Mouse (Mus musculus) cerebellum, adult 2 months (tissue): ENCODE measurements around the gene Cnot4. TPM values are rescaled to one million over a fixed set of nuclear protein-coding genes. Genes with fewer than 3 reads are reported as not detected.
"Not testable (repeated sequence)": the region's sequence is repeated elsewhere in the genome, so short reads cannot be mapped to it uniquely, and the experiment has no call there.

ENCODE experiments used
- DNase-seq, 2 experiments: peaks; one replicate each; pipeline ENCODE4 v3.0.0; 2021
- H3K27ac ChIP-seq: fragments of 200-500 bp; 2 replicates; pipeline ENCODE4 v1.5.1; 2012; ENCODE audit warnings: low read length, control low read depth, inconsistent platforms; ENCODE audit not compliant: insufficient read depth
- H3K27me3 ChIP-seq: fragments of 200-500 bp; 2 replicates; pipeline ENCODE4 v1.6.1; 2012; ENCODE audit warnings: inconsistent platforms, mild to moderate bottlenecking, low read length, moderate library complexity; ENCODE audit not compliant: control insufficient read depth, insufficient read depth
- H3K4me1 ChIP-seq: fragments of 200-500 bp; 2 replicates; pipeline ENCODE4 v1.6.1; 2011; ENCODE audit warnings: low read length; ENCODE audit not compliant: control insufficient read depth, insufficient read depth
- H3K4me3 ChIP-seq: fragments of 200-500 bp; replicated peaks from 2 replicates; pipeline ENCODE3; 2011; ENCODE audit warnings: mild to moderate bottlenecking, low read depth, low read length, control low read depth; ENCODE audit not compliant: insufficient read depth
- CTCF ChIP-seq: fragments of 200-500 bp; IDR thresholded peaks from 2 replicates; pipeline ENCODE4 v1.5.1; 2011; ENCODE audit warnings: low read depth, mild to moderate bottlenecking, control low read depth, low read length, moderate library complexity, borderline replicate concordance; ENCODE audit not compliant: insufficient read depth
- POLR2A ChIP-seq: fragments of 200-500 bp; IDR thresholded peaks from 2 replicates; pipeline ENCODE4 v1.6.1; 2011; ENCODE audit warnings: low read length, control low read depth, borderline replicate concordance; ENCODE audit not compliant: insufficient read depth
- WGBS: fragments of 180-500 bp; shearing (Covaris S2); methylation state at CpG from one replicate; pipeline ENCODE4 v1.1.7; 2018; 5-methylcytosine and 5-hydroxymethylcytosine counted together
- polyA plus RNA-seq: library from polyadenylated mRNA; depleted of rRNA; stranded (reverse); fragments of >200 nt; gene quantifications from 2 replicates; pipeline ENCODE4 v1.2.3, GENCODE M21; 2012; rRNA removed

The Cnot4 gene
- polyA plus RNA-seq, result 24.2 and 26.1 TPM in 2 replicates

DNA sequence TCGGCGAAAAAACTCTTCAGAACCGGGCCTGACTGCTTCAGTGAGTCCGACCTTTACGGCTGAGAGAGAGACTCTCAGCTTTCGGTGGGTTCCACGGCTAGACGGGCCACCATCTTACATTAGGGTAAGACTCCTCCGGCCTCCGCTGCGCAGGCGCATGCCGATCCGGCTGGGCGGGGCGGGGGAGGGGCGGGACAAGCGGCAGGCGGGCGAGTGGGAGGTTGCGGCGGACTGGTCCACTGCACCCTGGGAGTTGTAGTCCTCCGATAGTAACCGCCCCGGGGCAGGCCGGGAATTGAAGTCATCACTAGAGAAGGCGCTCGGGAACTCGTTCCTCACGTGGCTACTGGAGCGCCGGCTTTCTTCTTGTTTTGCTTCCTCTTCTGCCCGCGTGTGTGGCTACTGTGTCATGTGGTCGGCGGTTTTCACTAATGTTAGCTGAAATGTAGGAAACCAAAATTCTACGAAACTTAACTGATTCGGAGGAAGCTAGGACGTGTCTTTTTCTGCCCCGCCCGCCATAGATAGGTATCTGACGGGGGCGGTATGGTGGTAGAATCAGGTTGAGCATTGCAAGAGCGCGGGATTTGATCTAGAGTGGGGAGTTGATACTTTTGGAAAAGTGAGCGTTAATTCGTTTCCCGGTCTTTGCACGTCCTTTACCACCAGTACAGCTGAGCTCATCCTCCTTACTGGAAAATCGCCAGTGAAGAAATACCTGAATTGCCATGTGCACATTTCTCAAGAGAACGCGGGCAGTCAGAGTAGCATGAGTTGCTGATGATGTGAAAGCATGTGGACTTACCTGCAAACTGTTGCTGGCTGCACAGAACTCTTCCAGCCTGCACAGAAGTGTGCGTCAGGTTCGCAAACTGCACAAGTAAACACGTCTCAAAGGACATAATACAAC is at the start of gene Cnot4:
Cnot4 (minus strand) TSS at position 146 of the 910 bp plus-strand sequence.
- no peaks in the 10 kb centered on the region for H3K27me3 ChIP-seq
- peak within 1 kb of the TSS; percentile 100 for H3K4me3 ChIP-seq
- H3K4me1 ChIP-seq, result no peaks in the 10 kb centered on the region; the same call in 1 of the 2 replicates
- TF ChIP-seq POLR2A, result peak; percentile 87; the same call in 1 of the 2 replicates
- TF ChIP-seq CTCF, result no peak
- H3K27ac ChIP-seq, result peak within 1 kb of the TSS; percentile 69
- WGBS, result under 1% methylated on average over 55 of the region's 55 CpGs
- peak; percentile 99 for DNase-seq

DNA sequence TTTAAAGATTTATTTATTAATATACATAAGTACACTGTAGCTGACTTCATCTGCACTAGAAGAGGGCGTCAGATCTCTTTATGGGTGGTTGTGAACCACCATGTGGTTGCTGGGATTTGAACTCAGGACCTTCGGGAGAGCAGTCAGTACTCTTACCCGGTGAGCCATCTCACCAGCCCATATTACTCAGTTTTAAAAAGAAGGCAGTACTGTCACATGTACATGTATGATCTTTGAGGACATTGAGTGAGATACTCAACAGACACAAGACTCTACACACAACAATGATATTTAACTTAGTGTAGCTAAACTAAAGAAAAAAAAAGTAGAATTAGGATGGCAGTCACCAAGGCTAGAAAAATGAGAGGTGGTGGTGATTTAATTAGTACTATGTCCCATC is 45.8 kb upstream of the Cnot4 start:
- WGBS, result 97% methylated on average over 3 of the region's 3 CpGs
- not testable (repeated sequence) for H3K4me1 ChIP-seq, H3K27ac ChIP-seq

DNA sequence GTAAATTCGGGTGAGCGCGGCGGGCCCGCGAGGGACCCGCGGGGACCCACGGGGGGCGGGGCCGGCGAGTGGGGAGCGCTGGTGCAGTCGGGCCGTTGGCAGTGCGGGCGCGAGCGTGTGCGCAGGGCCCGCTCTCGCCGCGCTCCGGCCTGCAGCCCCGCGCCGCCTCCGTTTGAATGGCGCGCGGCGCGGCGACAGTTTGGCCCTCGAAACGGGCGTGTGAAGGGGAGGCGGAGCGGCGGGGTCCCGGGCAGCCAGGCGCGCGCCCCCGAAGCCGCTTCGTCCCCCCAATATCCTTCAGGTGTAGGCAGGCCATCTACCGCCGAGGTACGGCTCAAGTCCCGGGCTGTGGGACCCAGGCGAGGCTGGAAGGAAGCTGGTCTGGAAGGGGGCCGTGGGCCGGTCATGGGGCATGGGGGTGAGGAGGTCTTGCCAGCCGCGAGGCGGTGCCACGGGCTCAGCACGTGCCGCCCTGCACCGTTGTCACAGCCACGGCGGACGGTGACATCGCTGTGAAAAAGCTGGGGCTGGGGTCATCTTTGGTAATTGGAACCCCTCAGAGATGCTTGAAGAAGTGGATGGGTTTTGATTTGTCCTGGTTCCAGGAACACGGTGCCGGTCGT is 44.2 kb upstream of the Cnot4 start:
- TF ChIP-seq CTCF (no peak), POLR2A (no peak)
- under 1% methylated on average over 59 of the region's 69 CpGs for WGBS
- H3K4me1 ChIP-seq, result no peaks in the 10 kb centered on the region; the same call in 1 of the 2 replicates
- no peak overlapping the region; the same call in 1 of the 2 replicates for H3K27ac ChIP-seq
- peak in 1 of 2 experiments; percentile 49 for DNase-seq
- peak overlapping the region; percentile 84 for H3K4me3 ChIP-seq
- H3K27me3 ChIP-seq, result no peaks in the 10 kb centered on the region

More for the DNA sequence above, 45.8 kb upstream of the Cnot4 start:
- not testable (repeated sequence) for DNase-seq, H3K4me3 ChIP-seq, H3K27me3 ChIP-seq

DNA sequence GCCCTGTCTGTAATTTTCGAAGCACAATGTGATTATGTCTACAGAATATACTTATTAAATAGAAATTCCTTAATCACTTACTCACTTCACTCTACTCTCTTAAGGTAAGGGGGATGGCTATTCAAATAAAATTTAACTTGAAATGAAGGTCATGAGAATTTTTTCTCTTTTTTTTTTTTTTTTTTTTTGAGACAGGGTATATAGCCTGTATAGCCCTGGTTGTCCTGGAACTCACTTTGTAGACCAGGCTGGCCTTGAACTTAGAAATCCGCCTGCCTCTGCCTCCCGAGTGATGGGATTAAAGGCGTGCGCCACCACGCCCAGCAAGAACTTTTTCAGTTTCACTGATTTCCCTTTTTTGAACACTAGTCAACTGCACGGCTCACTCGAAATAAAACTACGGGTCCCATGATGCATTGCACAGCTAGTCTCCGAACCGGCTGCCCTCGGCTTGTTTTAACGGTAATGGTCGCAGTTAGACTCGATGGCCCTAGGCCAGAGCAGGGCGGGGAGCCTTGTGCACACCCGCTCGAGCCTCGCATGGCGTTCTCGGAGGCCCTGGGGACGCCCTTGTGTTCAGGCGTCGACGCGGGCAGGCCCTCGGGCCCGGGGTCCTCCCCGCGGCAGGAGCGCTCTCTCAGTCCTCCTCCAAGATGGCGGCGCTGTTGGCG is 43.6 kb upstream of the Cnot4 start, which contains the start of gene Nup205:
Nup205 (plus strand) TSS at position 443 of the 671 bp plus-strand sequence.
- WGBS, result 4% methylated on average over 34 of the region's 34 CpGs

DNA sequence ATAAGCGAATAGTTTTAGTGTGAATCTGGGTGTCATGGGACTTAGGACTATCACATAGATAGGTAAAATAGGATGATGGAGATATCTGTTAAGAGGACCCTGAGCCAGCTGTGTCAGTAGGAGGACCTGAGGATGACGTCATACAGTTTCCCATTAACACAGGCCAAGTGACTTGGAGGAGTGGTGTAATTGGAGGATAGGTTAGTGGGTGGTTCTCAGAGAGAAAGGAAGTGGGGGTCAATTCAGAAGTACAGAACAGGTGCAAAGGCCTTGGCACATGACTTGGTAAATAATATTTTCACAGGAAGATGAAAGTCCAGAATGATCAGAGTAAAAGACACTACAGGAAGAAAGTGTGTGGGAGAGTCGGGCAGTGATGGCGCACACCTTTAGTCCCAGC is 39.7 kb upstream of the Cnot4 start:
- Histone ChIP-seq H3K4me1 (no peaks in the 10 kb centered on the region), H3K27ac (no peak overlapping the region), H3K4me3 (no peak overlapping the region), H3K27me3 (no peaks in the 10 kb centered on the region)
- TF ChIP-seq POLR2A (no peak), CTCF (no peak)
- no peak for DNase-seq
- 88% methylated on average over 4 of the region's 4 CpGs for WGBS

More for the DNA sequence above, 43.6 kb upstream of the Cnot4 start, which contains the start of gene Nup205:
- TF ChIP-seq POLR2A (no peak), CTCF (no peak)
- Histone ChIP-seq H3K4me3 (peak within 1 kb of the TSS; percentile 84), H3K4me1 (no peaks in the 10 kb centered on the region; the same call in 1 of the 2 replicates), H3K27ac (peak within 1 kb of the TSS; percentile 98), H3K27me3 (no peaks in the 10 kb centered on the region)
- DNase-seq, result peak; percentile 85 to 92

DNA sequence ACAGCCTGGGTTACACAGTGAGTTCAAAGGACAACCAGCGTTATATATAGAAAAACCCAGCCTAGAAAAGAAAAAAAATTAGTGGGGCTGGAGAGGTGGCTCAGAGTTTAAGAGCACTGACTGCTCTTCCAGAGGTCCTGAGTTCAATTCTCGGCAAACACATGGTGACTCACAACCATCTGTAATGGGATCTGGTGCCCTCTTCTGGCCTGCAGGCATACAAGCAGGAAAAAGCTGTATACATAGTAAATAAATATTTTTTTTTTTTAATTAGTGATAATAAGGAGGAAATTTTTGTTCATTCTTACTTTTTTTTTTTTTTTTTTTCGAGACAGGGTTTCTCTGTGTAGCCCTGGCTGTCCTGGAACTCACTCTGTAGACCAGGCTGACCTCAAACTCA is 38.5 kb upstream of the Cnot4 start:
- 56% methylated on average over 3 of the region's 3 CpGs for WGBS
- not testable (repeated sequence) for H3K4me1 ChIP-seq, DNase-seq, H3K27ac ChIP-seq, H3K27me3 ChIP-seq, H3K4me3 ChIP-seq

DNA sequence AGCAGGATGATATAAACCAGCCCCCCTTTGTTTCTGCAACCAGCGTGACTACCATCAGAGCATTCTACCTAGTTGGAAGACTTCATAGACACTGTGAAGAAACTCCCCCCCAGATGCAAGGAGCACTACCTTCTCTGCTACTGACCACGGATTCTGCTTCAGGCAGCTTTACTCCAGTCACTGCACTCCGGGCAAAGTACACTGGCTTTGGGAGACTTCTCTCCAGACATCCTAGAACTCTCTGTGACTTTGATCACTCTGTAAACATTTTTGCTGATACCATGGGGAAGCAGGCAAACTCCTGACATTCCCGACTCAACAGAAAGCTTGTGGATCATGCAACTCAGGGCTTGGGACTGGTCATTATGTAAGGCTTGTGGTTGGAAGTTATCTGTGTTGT is 35.7 kb upstream of the Cnot4 start:
- Histone ChIP-seq H3K4me3 (no peak overlapping the region), H3K4me1 (no peaks in the 10 kb centered on the region), H3K27me3 (no peaks in the 10 kb centered on the region), H3K27ac (no peak overlapping the region)
- no peak for TF ChIP-seq CTCF
- TF ChIP-seq POLR2A, result no peak
- 75% methylated on average over 4 of the region's 4 CpGs for WGBS
- no peak for DNase-seq
